Mouse (Mus musculus) kidney, adult 2 months (tissue): ENCODE measurements around the gene Rac1. TPM values are rescaled to one million over a fixed set of nuclear protein-coding genes. Genes with fewer than 3 reads are reported as not detected.
"Not testable (repeated sequence)": the region's sequence is repeated elsewhere in the genome, so short reads cannot be mapped to it uniquely, and the experiment has no call there.

Experiments used
- DNase-seq: peaks from one replicate; pipeline ENCODE4 v3.0.0; 2021
- H3K27ac ChIP-seq: fragments of 200-500 bp; 2 replicates; pipeline ENCODE4 v1.5.1; 2012; ENCODE audit warnings: low read depth, low read length, control low read depth, inconsistent platforms; ENCODE audit not compliant: insufficient read depth
- H3K27me3 ChIP-seq: fragments of 200-500 bp; replicated peaks from 2 replicates; pipeline ENCODE4 v1.6.1; 2012; ENCODE audit warnings: mild to moderate bottlenecking, moderate library complexity, low read length, inconsistent platforms; ENCODE audit not compliant: control insufficient read depth, insufficient read depth
- H3K36me3 ChIP-seq: fragments of 200-500 bp; 2 replicates; pipeline ENCODE4 v1.6.1; 2012; ENCODE audit warnings: mild to moderate bottlenecking, moderate library complexity, low read length, inconsistent platforms; ENCODE audit not compliant: control insufficient read depth, insufficient read depth
- H3K4me1 ChIP-seq: fragments of 200-500 bp; 2 replicates; pipeline ENCODE4 v1.6.1; 2011; ENCODE audit warnings: low read length; ENCODE audit not compliant: control insufficient read depth, insufficient read depth
- H3K4me3 ChIP-seq: fragments of 200-500 bp; 2 replicates; pipeline ENCODE4 v1.5.1; 2011; ENCODE audit warnings: mild to moderate bottlenecking, low read depth, low read length, control low read depth; ENCODE audit not compliant: insufficient read depth
- CTCF ChIP-seq: fragments of 200-500 bp; conservative IDR thresholded peaks from 2 replicates; pipeline ENCODE4 v1.5.1; 2011; ENCODE audit warnings: low read depth, mild to moderate bottlenecking, control low read depth, low read length, moderate library complexity, mixed read lengths; ENCODE audit not compliant: insufficient read depth, insufficient read length
- POLR2A ChIP-seq: fragments of 200-500 bp; IDR thresholded peaks from one replicate; pipeline ENCODE4 v1.6.1; 2011; ENCODE audit warnings: low read depth, low read length, control low read depth
- WGBS: fragments of 180-500 bp; shearing (Covaris S2); methylation state at CpG from one replicate; pipeline ENCODE4 v1.1.7; 2018; 5-methylcytosine and 5-hydroxymethylcytosine counted together
- polyA plus RNA-seq: library from polyadenylated mRNA; depleted of rRNA; stranded (reverse); fragments of >200 nt; gene quantifications from 2 replicates; pipeline ENCODE4 v1.2.3, GENCODE M21; 2012

The Rac1 gene
- polyA plus RNA-seq, 1 experiment, result 277 TPM

DNA sequence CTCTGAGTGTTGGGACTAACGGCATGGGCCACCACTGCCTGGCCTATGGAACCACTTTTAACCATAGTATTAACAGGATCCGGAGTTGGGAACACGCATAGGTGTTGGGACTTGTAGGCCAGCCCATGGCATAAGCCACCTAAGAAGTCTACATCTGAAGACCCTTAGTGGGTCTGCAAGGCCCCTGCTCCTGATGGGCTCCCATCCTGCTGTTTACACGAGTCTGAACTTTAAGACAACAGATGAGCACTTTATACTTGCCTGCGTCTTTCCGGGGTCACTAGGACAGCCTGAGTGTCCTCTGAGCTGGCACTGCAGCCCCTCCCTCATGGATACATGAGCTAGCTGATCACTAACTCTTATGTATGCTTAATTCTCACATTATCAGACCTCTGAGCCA lies 24.1 kb downstream of the Rac1 start:
- TF ChIP-seq CTCF (no peak), POLR2A (no peak)
- Histone ChIP-seq H3K4me1 (peaks cover 7% of the 10 kb centered on the region; the same call in 1 of the 2 replicates), H3K27me3 (no peaks in the 10 kb centered on the region), H3K36me3 (no peaks in the 10 kb centered on the region), H3K4me3 (no peak overlapping the region), H3K27ac (no peak overlapping the region)
- WGBS, result 86% methylated on average over 6 of the region's 6 CpGs
- DNase-seq, result no peak

- no peak for TF ChIP-seq POLR2A
- no peak for TF ChIP-seq CTCF
- 68% methylated on average over 19 of the region's 19 CpGs for WGBS
- Histone ChIP-seq H3K4me3 (no peak overlapping the region), H3K27me3 (no peaks in the 10 kb centered on the region), H3K36me3 (no peaks in the 10 kb centered on the region), H3K27ac (no peak overlapping the region), H3K4me1 (peaks cover 7% of the 10 kb centered on the region; the same call in 1 of the 2 replicates)
- peak; percentile 77 for DNase-seq
Observed at GRCm38 (mm10) chr5:143502899-143503557, 24.8 kb downstream of the Rac1 start.

DNA sequence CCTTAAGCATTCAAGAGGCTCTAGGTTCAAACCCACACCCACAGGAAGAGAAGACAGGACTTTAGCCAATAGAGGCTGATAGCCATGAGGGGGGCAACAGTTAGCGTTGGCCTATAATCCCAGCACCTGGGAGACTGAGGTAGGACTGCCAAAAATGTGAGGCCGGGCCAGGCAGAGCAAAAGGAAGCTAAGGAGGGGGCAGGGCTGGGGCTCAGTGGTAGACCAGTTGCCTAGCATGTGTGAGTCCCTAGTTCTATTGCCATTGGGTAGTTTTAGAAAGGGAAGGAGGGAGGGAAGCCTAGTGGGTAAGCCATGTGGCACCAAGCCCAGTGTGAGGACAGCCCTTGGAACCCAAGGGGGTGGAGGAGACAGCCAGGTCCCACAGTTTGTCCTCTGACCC lies 26.2 kb downstream of the Rac1 start:
- WGBS, result 80% methylated on average over 2 of the region's 2 CpGs
- TF ChIP-seq CTCF (no peak), POLR2A (no peak)
- no peak overlapping the region for H3K4me3 ChIP-seq
- no peak overlapping the region for H3K27ac ChIP-seq
- no peaks in the 10 kb centered on the region for H3K36me3 ChIP-seq
- DNase-seq, result no peak
- peaks cover 7% of the 10 kb centered on the region; the same call in 1 of the 2 replicates for H3K4me1 ChIP-seq
- no peaks in the 10 kb centered on the region for H3K27me3 ChIP-seq

GRCm38 (mm10) chr5:143501140-143501539 lies 26.7 kb downstream of the Rac1 start:
- H3K4me3 ChIP-seq, result no peak overlapping the region
- H3K27me3 ChIP-seq, result no peaks in the 10 kb centered on the region
- H3K36me3 ChIP-seq, result no peaks in the 10 kb centered on the region
- no peak overlapping the region for H3K27ac ChIP-seq
- no peak for TF ChIP-seq POLR2A
- TF ChIP-seq CTCF, result no peak
- DNase-seq, result no peak
- 83% methylated on average over 8 of the region's 8 CpGs for WGBS
- peaks cover 7% of the 10 kb centered on the region; the same call in 1 of the 2 replicates for H3K4me1 ChIP-seq

GRCm38 (mm10) chr5:143500711-143501110 lies 27.1 kb downstream of the Rac1 start:
- not testable (repeated sequence) for H3K4me3 ChIP-seq, H3K4me1 ChIP-seq, H3K27me3 ChIP-seq, H3K27ac ChIP-seq, DNase-seq, H3K36me3 ChIP-seq
- WGBS, result 89% methylated on average over 14 of the region's 14 CpGs

DNA sequence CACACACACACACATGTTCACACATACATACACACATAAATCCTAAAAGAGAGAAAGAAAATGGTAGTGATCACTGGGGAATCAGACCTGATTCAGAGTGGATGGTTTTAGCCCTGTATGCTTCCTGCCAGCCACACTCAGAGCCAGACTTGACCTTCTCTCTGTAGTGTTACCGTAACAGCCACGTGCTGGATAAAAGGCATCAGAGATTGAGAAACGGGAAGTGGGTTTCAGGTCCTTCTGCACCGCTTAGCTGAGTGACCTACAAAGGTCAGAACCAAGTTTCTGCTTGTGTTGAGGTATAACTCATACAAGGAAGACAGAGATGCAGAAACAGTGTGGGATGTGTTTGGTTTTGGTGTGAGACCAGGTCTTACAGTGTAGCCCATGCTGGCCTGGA lies 28.1 kb downstream of the Rac1 start:
- Histone ChIP-seq H3K27me3 (no peaks in the 10 kb centered on the region), H3K27ac (no peak overlapping the region), H3K36me3 (no peaks in the 10 kb centered on the region), H3K4me1 (peaks cover 7% of the 10 kb centered on the region; the same call in 1 of the 2 replicates), H3K4me3 (no peak overlapping the region)
- 65% methylated on average over 4 of the region's 4 CpGs for WGBS
- DNase-seq, result no peak
- no peak for TF ChIP-seq POLR2A
- TF ChIP-seq CTCF, result no peak

DNA sequence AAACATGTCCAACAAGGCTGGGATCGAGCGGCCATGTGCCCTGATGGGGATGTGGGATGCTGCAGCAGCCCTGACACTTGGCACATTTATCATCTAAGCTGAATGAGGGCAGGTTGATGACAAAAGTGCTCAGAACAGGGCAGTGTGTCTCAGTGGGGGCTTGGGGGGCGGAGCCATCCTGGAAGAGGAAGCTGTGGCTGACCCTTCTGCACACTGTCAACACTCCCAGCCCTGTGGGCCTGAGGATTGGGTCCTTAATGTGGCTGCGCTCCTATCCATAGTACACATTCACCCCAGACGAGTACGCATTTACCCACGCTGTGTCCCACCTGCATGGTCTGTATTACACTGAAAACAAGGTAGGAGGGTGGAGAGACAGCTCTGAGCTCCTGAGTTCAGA lies 28.6 kb downstream of the Rac1 start:
- Histone ChIP-seq H3K36me3 (no peaks in the 10 kb centered on the region), H3K4me1 (peaks cover 7% of the 10 kb centered on the region; the same call in 1 of the 2 replicates), H3K4me3 (no peak overlapping the region), H3K27me3 (no peaks in the 10 kb centered on the region), H3K27ac (no peak overlapping the region)
- TF ChIP-seq CTCF (no peak), POLR2A (no peak)
- WGBS, result 95% methylated on average over 7 of the region's 7 CpGs
- DNase-seq, result no peak
